Mouse (Mus musculus) megakaryocyte-erythroid progenitor cell, adult 5-6 weeks (primary cell): Measurements from ENCODE around the gene Olfr51. TPM values are rescaled to one million over a fixed set of nuclear protein-coding genes. Genes with fewer than 3 reads are reported as not detected.

ENCODE experiments used
- total RNA-seq, 2 experiments: library from RNA; stranded (forward) in 1 of 2; stranded (reverse) in 1 of 2; fragments of 200-1000, 215-1000 nt in 1 of 2; fragments of >200 nt in 1 of 2; fragmentation: Nextera tagmentation in 1 of 2; gene quantifications; 2 replicates each; pipeline ENCODE4 v1.2.3; 2014 to 2017

Olfr51 gene
- total RNA-seq, 2 experiments from 2014 or later: not detected

Other genes with a start within 250 kb of the Olfr51 start
- 2.2 and 15.8 TPM in 2 replicates for gene Zfp354c, start 175.9 kb upstream of the Olfr51 start, total RNA-seq (2014; fragmentation: Nextera tagmentation)
- 0.38 and 2.8 TPM in 2 replicates for gene Zfp354c, start 175.9 kb upstream of the Olfr51 start, total RNA-seq (2017)
- gene Zfp879, start 162.0 kb upstream of the Olfr51 start, total RNA-seq (2014; fragmentation: Nextera tagmentation): not detected in 2 replicates
- gene Zfp879, start 162.0 kb upstream of the Olfr51 start, total RNA-seq (2017): 0.08 and 0.14 TPM in 2 replicates
- gene Grm6, start 152.9 kb upstream of the Olfr51 start, total RNA-seq (2014; fragmentation: Nextera tagmentation): not detected in 2 replicates
- gene Grm6, start 152.9 kb upstream of the Olfr51 start, total RNA-seq (2017): not detected in 2 replicates
- gene Zfp454, start 115.9 kb upstream of the Olfr51 start, total RNA-seq (2014; fragmentation: Nextera tagmentation): not detected in 2 replicates
- not detected in 2 replicates for gene Zfp454, start 115.9 kb upstream of the Olfr51 start, total RNA-seq (2017)
- gene Zfp2, start 87.4 kb upstream of the Olfr51 start, total RNA-seq (2014; fragmentation: Nextera tagmentation): 4.1 and 9.2 TPM in 2 replicates
- 4.9 and 6.0 TPM in 2 replicates for gene Zfp2, start 87.4 kb upstream of the Olfr51 start, total RNA-seq (2017)
- not detected in 2 replicates for gene Zfp354b, start 72.0 kb upstream of the Olfr51 start, total RNA-seq (2014; fragmentation: Nextera tagmentation)
- gene Zfp354b, start 72.0 kb upstream of the Olfr51 start, total RNA-seq (2017): not detected in 2 replicates
- not detected in 2 replicates for gene 4933414I15Rik, start 59.8 kb upstream of the Olfr51 start, total RNA-seq (2014; fragmentation: Nextera tagmentation)
- not detected in 2 replicates for gene 4933414I15Rik, start 59.8 kb upstream of the Olfr51 start, total RNA-seq (2017)
- not detected in 2 replicates for gene Prop1, start 49.8 kb upstream of the Olfr51 start, total RNA-seq (2014; fragmentation: Nextera tagmentation)
- gene Prop1, start 49.8 kb upstream of the Olfr51 start, total RNA-seq (2017): not detected in 2 replicates
- gene Olfr1378, start 37.1 kb upstream of the Olfr51 start, total RNA-seq (2014; fragmentation: Nextera tagmentation): not detected in 2 replicates
- not detected in 2 replicates for gene Olfr1378, start 37.1 kb upstream of the Olfr51 start, total RNA-seq (2017)
- not detected in 2 replicates for gene Olfr1377, start 21.6 kb upstream of the Olfr51 start, total RNA-seq (2014; fragmentation: Nextera tagmentation)
- gene Olfr1377, start 21.6 kb upstream of the Olfr51 start, total RNA-seq (2017): not detected in 2 replicates
- gene Olfr54, start 10.6 kb downstream of the Olfr51 start, total RNA-seq (2014; fragmentation: Nextera tagmentation): not detected in 2 replicates
- not detected in 2 replicates for gene Olfr54, start 10.6 kb downstream of the Olfr51 start, total RNA-seq (2017)
- not detected in 2 replicates for gene Olfr1375, start 44.5 kb downstream of the Olfr51 start, total RNA-seq (2014; fragmentation: Nextera tagmentation)
- gene Olfr1375, start 44.5 kb downstream of the Olfr51 start, total RNA-seq (2017): not detected in 2 replicates
- not detected in 2 replicates for gene Zfp354a, start 55.7 kb downstream of the Olfr51 start, total RNA-seq (2014; fragmentation: Nextera tagmentation)
- gene Zfp354a, start 55.7 kb downstream of the Olfr51 start, total RNA-seq (2017): not detected in 2 replicates
- not detected in 2 replicates for gene Gm12569, start 216.9 kb downstream of the Olfr51 start, total RNA-seq (2014; fragmentation: Nextera tagmentation)
- not detected in 2 replicates for gene Gm12569, start 216.9 kb downstream of the Olfr51 start, total RNA-seq (2017)